Mouse (Mus musculus) testis, postnatal 10 days (tissue): ENCODE data around the gene Idh3b.

Experiments
- DNase-seq: peaks from one replicate; pipeline ENCODE4 v3.0.0; 2021; ENCODE audit warnings: low spot score

Gene Idh3b

GRCm38 (mm10) chr2:130262398-130262797 is 21.9 kb downstream of the Idh3b start:
- no peak for DNase-seq

- DNase-seq: no peak
Observed at GRCm38 (mm10) chr2:130261914-130262313, 22.4 kb downstream of the Idh3b start.

GRCm38 (mm10) chr2:130260822-130261221 is 23.5 kb downstream of the Idh3b start:
- no peak for DNase-seq

- no peak for DNase-seq
Observed at GRCm38 (mm10) chr2:130256762-130257161, 27.6 kb downstream of the Idh3b start.

- DNase-seq: no peak
Observed at GRCm38 (mm10) chr2:130248226-130248625, 36.1 kb downstream of the Idh3b start.

- no peak for DNase-seq
Observed at GRCm38 (mm10) chr2:130246912-130247311, 37.4 kb downstream of the Idh3b start.
